Mouse (Mus musculus) testis, adult 2 months (tissue): Measurements from ENCODE around the gene Olfr229.
"Not testable (repeated sequence)": the region's sequence is repeated elsewhere in the genome, so short reads cannot be mapped to it uniquely, and the experiment has no call there.

ENCODE experiments used
- CTCF ChIP-seq: fragments of 200-500 bp; IDR thresholded peaks from 2 replicates; pipeline ENCODE4 v1.5.1; 2012; ENCODE audit warnings: low read depth, mild to moderate bottlenecking, inconsistent platforms, low read length, moderate library complexity; ENCODE audit not compliant: control insufficient read depth, insufficient read depth, insufficient replicate concordance
- POLR2A ChIP-seq: fragments of 200-500 bp; IDR thresholded peaks from 2 replicates; pipeline ENCODE4 v1.6.1; 2012; ENCODE audit warnings: low read depth, mild to moderate bottlenecking, inconsistent platforms, low read length, moderate library complexity; ENCODE audit not compliant: control insufficient read depth

DNA sequence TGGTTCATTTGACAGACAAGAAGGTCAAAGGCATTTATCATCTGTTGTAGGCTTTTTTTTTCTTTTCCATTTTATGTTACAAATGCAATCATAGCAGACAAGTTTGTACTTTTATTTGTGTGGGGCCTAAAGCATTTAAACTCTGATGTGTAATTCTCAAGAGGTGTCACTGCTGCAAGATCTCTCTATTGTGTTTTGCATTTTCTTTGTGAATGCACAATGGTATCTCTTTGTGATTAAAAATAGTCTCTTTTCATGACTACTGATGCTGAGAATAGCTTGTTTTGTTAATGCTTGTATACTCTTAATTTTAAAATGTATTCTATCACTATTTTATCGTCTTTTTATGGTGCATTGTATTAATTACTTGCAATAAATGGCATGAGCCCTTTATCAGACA is 21.7 kb downstream of the Olfr229 start:
- TF ChIP-seq CTCF, POLR2A: not testable (repeated sequence)
